Mouse (Mus musculus): Measurements from ENCODE around the gene Zmym4. TPM values are rescaled to one million over a fixed set of nuclear protein-coding genes. Genes with fewer than 3 reads are reported as not detected.
A peak's percentile ranks its signal among the peaks of the same experiment; 100 is the strongest.

Zmym4 gene
- polyA plus RNA-seq, 1 experiment from 2014 or later: 6.0 TPM

GRCm38 (mm10) chr4:126983321-126983720 lies 15.4 kb upstream of the Zmym4 start:
- Histone ChIP-seq H3K4me3 (ENCODE audit: low read depth, low read length) (no peak overlapping the region), H3K4me2 (replicated peaks; ENCODE audit: low read depth) (no peak overlapping the region), H3K4me1 (replicated peaks; ENCODE audit: control insufficient read depth, insufficient read depth, low read length) (no peaks in the 10 kb centered on the region), H3K9me3 (ENCODE audit: control insufficient read depth) (no peaks in the 10 kb centered on the region), H3K27ac (ENCODE audit: low read depth, low read length) (no peak overlapping the region), H3K27me3 (replicated peaks; ENCODE audit: control insufficient read depth, insufficient read depth, low read length) (no peaks in the 10 kb centered on the region), H3K36me3 (ENCODE audit: control insufficient read depth, insufficient read depth) (no peaks in the 10 kb centered on the region), H3K9ac (ENCODE audit: low read depth, low read length) (no peak overlapping the region)
- 48% methylated on average over 3 of the region's 3 CpGs for WGBS
- no peak for TF ChIP-seq CTCF (IDR thresholded peaks at IDR 0.05; ENCODE audit: low read depth)
- no peak for ATAC-seq

- H3K9me3 ChIP-seq (ENCODE audit: control insufficient read depth): no peaks in the 10 kb centered on the region
- H3K27me3 ChIP-seq (replicated peaks; ENCODE audit: control insufficient read depth, insufficient read depth, low read length): no peaks in the 10 kb centered on the region
- peak; percentile 33; the same call in 1 of the 2 replicates for TF ChIP-seq CTCF (IDR thresholded peaks at IDR 0.05; ENCODE audit: low read depth)
- no peak overlapping the region for H3K9ac ChIP-seq (ENCODE audit: low read depth, low read length)
- no peaks in the 10 kb centered on the region for H3K36me3 ChIP-seq (ENCODE audit: control insufficient read depth, insufficient read depth)
- H3K4me2 ChIP-seq (replicated peaks; ENCODE audit: low read depth): no peak overlapping the region
- no peak overlapping the region for H3K27ac ChIP-seq (ENCODE audit: low read depth, low read length)
- WGBS: 78% methylated on average over 3 of the region's 3 CpGs
- H3K4me3 ChIP-seq (ENCODE audit: low read depth, low read length): no peak overlapping the region
- no peaks in the 10 kb centered on the region for H3K4me1 ChIP-seq (replicated peaks; ENCODE audit: control insufficient read depth, insufficient read depth, low read length)
- ATAC-seq: no peak
These were observed 10.8 kb upstream of the Zmym4 start for GRCm38 (mm10) chr4:126978706-126979105.

DNA sequence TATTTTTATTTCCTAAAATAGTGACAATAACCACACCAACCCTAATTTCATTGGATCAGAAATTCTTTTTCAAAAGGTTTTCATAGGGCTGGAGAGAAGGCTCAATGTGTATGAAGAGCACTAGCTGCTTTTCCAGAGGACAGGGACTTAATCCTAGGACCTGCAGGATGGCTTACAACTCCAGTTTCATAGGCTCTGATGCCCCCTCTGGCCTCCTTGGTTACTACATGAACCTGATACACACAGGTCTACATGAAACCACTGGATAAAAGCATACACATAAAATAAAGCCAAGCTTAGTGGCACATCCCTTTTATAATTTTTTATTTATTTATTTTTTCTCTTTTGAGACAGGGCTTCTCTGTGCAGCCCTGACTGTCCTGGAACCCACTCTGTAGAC lies 9.5 kb upstream of the Zmym4 start:
- Histone ChIP-seq H3K36me3 (ENCODE audit: control insufficient read depth, insufficient read depth) (no peaks in the 10 kb centered on the region), H3K27ac (ENCODE audit: low read depth, low read length) (no peak overlapping the region), H3K27me3 (replicated peaks; ENCODE audit: control insufficient read depth, insufficient read depth, low read length) (no peaks in the 10 kb centered on the region), H3K4me2 (replicated peaks; ENCODE audit: low read depth) (no peak overlapping the region), H3K4me3 (ENCODE audit: low read depth, low read length) (no peak overlapping the region), H3K9ac (ENCODE audit: low read depth, low read length) (no peak overlapping the region), H3K9me3 (ENCODE audit: control insufficient read depth) (no peaks in the 10 kb centered on the region), H3K4me1 (replicated peaks; ENCODE audit: control insufficient read depth, insufficient read depth, low read length) (no peaks in the 10 kb centered on the region)
- ATAC-seq: no peak
- peak; percentile 68 for TF ChIP-seq CTCF (IDR thresholded peaks at IDR 0.05; ENCODE audit: low read depth)

DNA sequence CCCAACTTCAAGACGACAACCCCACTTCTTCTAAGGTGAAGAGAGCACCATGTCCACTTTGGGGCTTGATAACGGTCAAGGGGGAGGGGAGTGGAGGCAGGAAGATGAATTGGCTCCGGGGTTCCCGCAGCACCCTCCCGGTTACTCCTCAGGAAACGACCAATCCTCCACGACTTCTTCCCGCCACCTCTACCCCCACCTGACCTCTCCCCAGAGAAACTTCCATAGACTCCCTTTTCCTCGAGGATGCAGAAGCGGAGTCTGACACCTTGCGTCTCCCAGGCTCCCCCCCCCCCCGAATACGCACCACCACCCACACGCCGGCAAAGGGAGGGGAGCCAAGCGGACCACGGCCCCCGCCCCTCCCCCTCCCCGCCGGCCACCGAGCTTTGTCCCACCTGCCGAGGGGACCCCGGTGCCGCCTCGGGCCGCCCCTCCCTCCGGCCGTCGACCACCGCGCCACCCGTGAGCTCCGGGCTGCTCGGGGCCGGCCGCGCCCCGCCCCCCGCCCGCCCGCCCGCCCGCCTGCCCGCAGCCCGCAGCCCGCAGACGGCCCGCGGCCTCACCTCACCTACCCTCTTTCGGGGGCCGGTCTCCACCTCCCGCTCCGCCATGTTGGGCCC lies 583 bp downstream of the Zmym4 start:
- TF ChIP-seq CTCF (IDR thresholded peaks at IDR 0.05; ENCODE audit: low read depth): no peak
- Histone ChIP-seq H3K27me3 (replicated peaks; ENCODE audit: control insufficient read depth, insufficient read depth, low read length) (no peaks in the 10 kb centered on the region), H3K4me1 (replicated peaks; ENCODE audit: control insufficient read depth, insufficient read depth, low read length) (0 out of 2 replicates have a peak, but pooled peaks cover 2% of the 10 kb centered on the region), H3K9me3 (ENCODE audit: control insufficient read depth) (no peaks in the 10 kb centered on the region), H3K4me2 (replicated peaks; ENCODE audit: low read depth) (peak overlapping the region; percentile 74), H3K27ac (ENCODE audit: low read depth, low read length) (peak overlapping the region; percentile 93), H3K4me3 (ENCODE audit: low read depth, low read length) (peak overlapping the region; percentile 95), H3K9ac (ENCODE audit: low read depth, low read length) (peak overlapping the region; percentile 97), H3K36me3 (ENCODE audit: control insufficient read depth, insufficient read depth) (no peaks in the 10 kb centered on the region)
- ATAC-seq: peak; percentile 31
- 0% methylated on average over 11 of the region's 53 CpGs for WGBS

- Histone ChIP-seq H3K4me2 (replicated peaks; ENCODE audit: low read depth) (no peak overlapping the region), H3K4me1 (replicated peaks; ENCODE audit: control insufficient read depth, insufficient read depth, low read length) (no peaks in the 10 kb centered on the region; the same call in 1 of the 2 replicates), H3K36me3 (ENCODE audit: control insufficient read depth, insufficient read depth) (no peaks in the 10 kb centered on the region), H3K27ac (ENCODE audit: low read depth, low read length) (no peak overlapping the region), H3K9me3 (ENCODE audit: control insufficient read depth) (no peaks in the 10 kb centered on the region), H3K4me3 (ENCODE audit: low read depth, low read length) (no peak overlapping the region), H3K27me3 (replicated peaks; ENCODE audit: control insufficient read depth, insufficient read depth, low read length) (no peaks in the 10 kb centered on the region), H3K9ac (ENCODE audit: low read depth, low read length) (no peak overlapping the region)
- ATAC-seq: peak; percentile 65
- TF ChIP-seq CTCF (IDR thresholded peaks at IDR 0.05; ENCODE audit: low read depth): no peak
These were observed 9.3 kb downstream of the Zmym4 start for GRCm38 (mm10) chr4:126958682-126959081.

DNA sequence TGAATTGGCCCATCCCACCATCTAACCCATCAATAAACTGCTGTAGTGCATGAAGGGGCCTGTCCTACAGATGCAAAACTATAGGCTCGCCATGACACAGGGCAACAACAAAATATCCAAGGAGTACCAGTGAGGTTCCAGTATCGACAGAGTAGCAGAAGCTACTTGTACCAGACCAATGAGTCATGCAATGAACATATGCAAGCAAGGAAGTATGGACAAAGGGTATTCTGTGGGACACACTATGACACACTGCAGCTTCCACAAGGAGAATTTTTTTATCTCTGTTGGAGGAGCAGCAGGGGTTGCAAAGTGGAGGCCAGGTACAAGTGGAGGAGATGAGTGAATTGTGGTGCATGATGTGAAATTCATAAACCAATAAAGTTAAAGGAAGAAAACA lies 9.7 kb downstream of the Zmym4 start:
- no peak overlapping the region for H3K4me2 ChIP-seq (replicated peaks; ENCODE audit: low read depth)
- 73% methylated on average over 2 of the region's 2 CpGs for WGBS
- no peak for ATAC-seq
- no peaks in the 10 kb centered on the region; the same call in 1 of the 2 replicates for H3K4me1 ChIP-seq (replicated peaks; ENCODE audit: control insufficient read depth, insufficient read depth, low read length)
- H3K4me3 ChIP-seq (ENCODE audit: low read depth, low read length): no peak overlapping the region
- no peak for TF ChIP-seq CTCF (IDR thresholded peaks at IDR 0.05; ENCODE audit: low read depth)
- H3K9ac ChIP-seq (ENCODE audit: low read depth, low read length): no peak overlapping the region
- H3K27me3 ChIP-seq (replicated peaks; ENCODE audit: control insufficient read depth, insufficient read depth, low read length): no peaks in the 10 kb centered on the region
- no peak overlapping the region for H3K27ac ChIP-seq (ENCODE audit: low read depth, low read length)
- no peaks in the 10 kb centered on the region for H3K36me3 ChIP-seq (ENCODE audit: control insufficient read depth, insufficient read depth)
- no peaks in the 10 kb centered on the region for H3K9me3 ChIP-seq (ENCODE audit: control insufficient read depth)
